Mouse (Mus musculus) heart, embryonic 11.5 days (tissue): ENCODE measurements around the gene Capn12. TPM values are rescaled to one million over a fixed set of nuclear protein-coding genes. Genes with fewer than 3 reads are reported as not detected.

Source experiments
- ATAC-seq: fragments of 200-750 bp; cut with Nextera tagmentation; replicated peaks from 2 replicates; pipeline ENCODE4 v1.8.0; 2017; ENCODE audit warnings: moderate library complexity; ENCODE audit not compliant: insufficient number of reproducible peaks, low FRiP score, low TSS enrichment
- H3K27ac ChIP-seq: fragments of 300-500 bp; sonication (generic); 2 replicates; pipeline ENCODE4 v1.5.1; 2014; ENCODE audit warnings: mild to moderate bottlenecking, low read depth, low read length
- H3K27me3 ChIP-seq: fragments of 300-500 bp; sonication (generic); 2 replicates; pipeline ENCODE4 v1.6.1; 2014; ENCODE audit warnings: mild to moderate bottlenecking, low read length, mixed read lengths; ENCODE audit not compliant: control insufficient read depth, insufficient read depth
- H3K36me3 ChIP-seq: fragments of 300-500 bp; sonication (generic); 2 replicates; pipeline ENCODE4 v1.6.1; 2014; ENCODE audit warnings: mild to moderate bottlenecking, low read length, moderate library complexity, mixed read lengths; ENCODE audit not compliant: control insufficient read depth, insufficient read depth
- H3K4me1 ChIP-seq: fragments of 300-500 bp; sonication (generic); 2 replicates; pipeline ENCODE4 v1.6.1; 2014; ENCODE audit warnings: low read length; ENCODE audit not compliant: control insufficient read depth, insufficient read depth
- H3K4me2 ChIP-seq: fragments of 300-500 bp; sonication (generic); 2 replicates; pipeline ENCODE4 v1.6.1; 2014; ENCODE audit warnings: mild to moderate bottlenecking, moderate library complexity
- H3K4me3 ChIP-seq: fragments of 300-500 bp; sonication (generic); 2 replicates; pipeline ENCODE4 v1.5.1; 2014; ENCODE audit warnings: low read depth, low read length
- H3K9ac ChIP-seq: fragments of 300-500 bp; sonication (generic); 2 replicates; pipeline ENCODE4 v1.6.1; 2014; ENCODE audit warnings: mild to moderate bottlenecking, low read depth, low read length, moderate library complexity
- H3K9me3 ChIP-seq: fragments of 300-500 bp; sonication (generic); replicated peaks from 2 replicates; pipeline ENCODE4 v1.6.1; 2016; ENCODE audit warnings: low read length; ENCODE audit not compliant: control insufficient read depth
- WGBS: fragments of 180-500 bp; shearing (Covaris S2); extraction: QIAGEN DNeasy Blood & Tissue Kit; methylation state at CpG from one replicate; pipeline ENCODE4 v1.1.7; 2014; ENCODE audit not compliant: insufficient replicate concordance; 5-methylcytosine and 5-hydroxymethylcytosine counted together
- polyA plus RNA-seq: library from polyadenylated mRNA; unstranded; fragments of >200 nt; fragmentation: Nextera tagmentation; extraction: Ambion mirVana; gene quantifications from 2 replicates; pipeline ENCODE4 v1.2.1, GENCODE M21; 2014

The Capn12 gene
- polyA plus RNA-seq, 1 experiment from 2014 or later = 0.70 TPM

GRCm38 (mm10) chr7:28870901-28871664 is 10.1 kb upstream of the Capn12 start:
- 83% methylated on average over 24 of the region's 24 CpGs for WGBS
- ATAC-seq = no peak

GRCm38 (mm10) chr7:28874565-28874964 is 6.7 kb upstream of the Capn12 start:
- no peak overlapping the region for H3K27ac ChIP-seq
- no peaks in the 10 kb centered on the region for H3K36me3 ChIP-seq
- 0 out of 2 replicates have a peak, but pooled peaks cover 3% of the 10 kb centered on the region for H3K4me1 ChIP-seq
- no peaks in the 10 kb centered on the region for H3K9me3 ChIP-seq
- no peak for ATAC-seq
- H3K4me2 ChIP-seq = no peak overlapping the region
- peaks cover 5% of the 10 kb centered on the region; the same call in 1 of the 2 replicates for H3K27me3 ChIP-seq
- no peak overlapping the region for H3K9ac ChIP-seq
- WGBS = 61% methylated on average over 2 of the region's 2 CpGs
- H3K4me3 ChIP-seq = no peak overlapping the region

More at GRCm38 (mm10) chr7:28870901-28871664, 10.1 kb upstream of the Capn12 start:
- H3K27me3 ChIP-seq = peaks cover 5% of the 10 kb centered on the region; the same call in 1 of the 2 replicates
- no peak overlapping the region for H3K9ac ChIP-seq
- no peaks in the 10 kb centered on the region for H3K9me3 ChIP-seq
- H3K36me3 ChIP-seq = no peaks in the 10 kb centered on the region
- H3K4me3 ChIP-seq = no peak overlapping the region
- H3K27ac ChIP-seq = no peak overlapping the region
- no peak overlapping the region for H3K4me2 ChIP-seq
- H3K4me1 ChIP-seq = 0 out of 2 replicates have a peak, but pooled peaks cover 2% of the 10 kb centered on the region

GRCm38 (mm10) chr7:28876099-28876498 is 5.1 kb upstream of the Capn12 start:
- H3K4me1 ChIP-seq = 0 out of 2 replicates have a peak, but pooled peaks cover 3% of the 10 kb centered on the region
- WGBS = 76% methylated on average over 4 of the region's 4 CpGs
- no peaks in the 10 kb centered on the region for H3K9me3 ChIP-seq
- no peak overlapping the region for H3K9ac ChIP-seq
- H3K4me3 ChIP-seq = no peak overlapping the region
- no peak overlapping the region for H3K4me2 ChIP-seq
- ATAC-seq = no peak
- no peaks in the 10 kb centered on the region for H3K36me3 ChIP-seq
- H3K27ac ChIP-seq = no peak overlapping the region
- H3K27me3 ChIP-seq = peaks cover 5% of the 10 kb centered on the region; the same call in 1 of the 2 replicates

GRCm38 (mm10) chr7:28877155-28877554 is 4.1 kb upstream of the Capn12 start:
- Histone ChIP-seq H3K4me3 (no peak overlapping the region), H3K27ac (peak overlapping the region; percentile 17), H3K9me3 (no peaks in the 10 kb centered on the region), H3K9ac (no peak overlapping the region), H3K36me3 (no peaks in the 10 kb centered on the region), H3K4me1 (0 out of 2 replicates have a peak, but pooled peaks cover 3% of the 10 kb centered on the region), H3K4me2 (no peak overlapping the region), H3K27me3 (peaks cover 5% of the 10 kb centered on the region; the same call in 1 of the 2 replicates)
- WGBS = 69% methylated on average over 7 of the region's 7 CpGs
- peak; percentile 79 for ATAC-seq

GRCm38 (mm10) chr7:28877856-28878255 is 3.4 kb upstream of the Capn12 start:
- no peaks in the 10 kb centered on the region for H3K36me3 ChIP-seq
- H3K27ac ChIP-seq = peak overlapping the region; percentile 17; the same call in 1 of the 2 replicates
- 0 out of 2 replicates have a peak, but pooled peaks cover 3% of the 10 kb centered on the region for H3K4me1 ChIP-seq
- no peak for ATAC-seq
- no peak overlapping the region for H3K4me2 ChIP-seq
- no peak overlapping the region for H3K4me3 ChIP-seq
- peaks cover 3% of the 10 kb centered on the region; the same call in 1 of the 2 replicates for H3K27me3 ChIP-seq
- no peaks in the 10 kb centered on the region for H3K9me3 ChIP-seq
- WGBS = 82% methylated on average over 4 of the region's 4 CpGs
- H3K9ac ChIP-seq = no peak overlapping the region

- H3K4me3 ChIP-seq = no peak overlapping the region
- no peaks in the 10 kb centered on the region for H3K9me3 ChIP-seq
- H3K27me3 ChIP-seq = no peaks in the 10 kb centered on the region
- H3K4me1 ChIP-seq = 0 out of 2 replicates have a peak, but pooled peaks cover 3% of the 10 kb centered on the region
- WGBS = 63% methylated on average over 7 of the region's 7 CpGs
- no peak overlapping the region for H3K4me2 ChIP-seq
- H3K9ac ChIP-seq = no peak overlapping the region
- H3K27ac ChIP-seq = no peak overlapping the region
- no peaks in the 10 kb centered on the region for H3K36me3 ChIP-seq
- ATAC-seq = no peak
Observed at GRCm38 (mm10) chr7:28879606-28880005, 1.6 kb upstream of the Capn12 start.

- no peaks in the 10 kb centered on the region for H3K27me3 ChIP-seq
- no peaks in the 10 kb centered on the region for H3K9me3 ChIP-seq
- H3K4me3 ChIP-seq = no peak overlapping the region
- 0 out of 2 replicates have a peak, but pooled peaks cover 3% of the 10 kb centered on the region for H3K4me1 ChIP-seq
- 73% methylated on average over 10 of the region's 10 CpGs for WGBS
- H3K36me3 ChIP-seq = no peaks in the 10 kb centered on the region
- no peak for ATAC-seq
- no peak overlapping the region for H3K4me2 ChIP-seq
- H3K27ac ChIP-seq = no peak overlapping the region
- H3K9ac ChIP-seq = no peak overlapping the region
Observed at GRCm38 (mm10) chr7:28880554-28880953, 668 bp upstream of the Capn12 start.

- no peaks in the 10 kb centered on the region for H3K4me1 ChIP-seq
- H3K36me3 ChIP-seq = no peaks in the 10 kb centered on the region
- no peak for ATAC-seq
- peaks cover 8% of the 10 kb centered on the region for H3K27me3 ChIP-seq
- no peak overlapping the region for H3K4me3 ChIP-seq
- no peak overlapping the region for H3K9ac ChIP-seq
- no peak overlapping the region for H3K4me2 ChIP-seq
- H3K27ac ChIP-seq = no peak overlapping the region
- 74% methylated on average over 11 of the region's 11 CpGs for WGBS
- H3K9me3 ChIP-seq = no peaks in the 10 kb centered on the region
Observed at GRCm38 (mm10) chr7:28883039-28883438, 1.8 kb downstream of the Capn12 start.
